Mouse (Mus musculus) small intestine, adult 2 months (tissue): Measurements from ENCODE around the gene Polr1c.

ENCODE experiments used
- CTCF ChIP-seq: fragments of 200-500 bp; IDR thresholded peaks from 2 replicates; pipeline ENCODE4 v1.5.1; 2012; ENCODE audit warnings: low read depth, mild to moderate bottlenecking, control low read depth, inconsistent platforms, low read length, moderate library complexity, mixed read lengths; ENCODE audit not compliant: insufficient replicate concordance, insufficient read length; ENCODE audit errors: extremely low read depth
- POLR2A ChIP-seq: fragments of 200-500 bp; IDR thresholded peaks from 2 replicates; pipeline ENCODE4 v1.6.1; 2012; ENCODE audit warnings: low read depth, mild to moderate bottlenecking, control low read depth, inconsistent platforms, low read length, moderate library complexity

DNA sequence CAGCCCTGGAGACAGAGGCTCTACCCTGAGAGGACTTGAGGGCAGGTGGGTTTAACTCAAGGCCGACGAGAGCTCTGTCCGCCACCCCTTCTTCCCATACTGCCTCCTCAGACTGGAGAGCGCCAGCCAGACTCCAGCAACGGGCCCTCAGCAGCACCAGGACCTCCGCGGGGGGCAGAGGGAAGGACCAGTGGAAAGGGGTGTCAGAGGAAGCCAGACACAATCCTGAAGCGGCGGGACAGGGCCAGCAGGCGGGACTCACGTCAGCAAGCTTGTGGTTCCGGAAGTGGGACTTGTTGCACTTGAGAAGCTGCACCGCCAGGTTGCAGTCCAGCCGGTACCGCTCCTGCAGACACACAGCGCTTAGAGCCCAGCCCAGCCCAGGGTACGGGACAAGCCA, 11.8 kb upstream of the Polr1c start:
- no peak for TF ChIP-seq CTCF
- TF ChIP-seq POLR2A: no peak
